Mouse (Mus musculus) forebrain, embryonic 14.5 days (tissue): ENCODE results near the gene Tmem120a. TPM values are rescaled to one million over a fixed set of nuclear protein-coding genes. Genes with fewer than 3 reads are reported as not detected.
A peak's percentile ranks its signal among the peaks of the same experiment; 100 is the strongest.

Experiments used
- ATAC-seq: fragments of 200-750 bp; cut with Nextera tagmentation; 2 replicates; pipeline ENCODE4 v1.8.0; 2017; ENCODE audit warnings: mild to moderate bottlenecking, moderate library complexity
- DNase-seq: peaks from one replicate; pipeline ENCODE4 v3.0.0-alpha.2; 2015; ENCODE audit warnings: low spot score
- H3K27ac ChIP-seq: fragments of 300-500 bp; sonication (generic); 2 replicates; pipeline ENCODE4 v1.5.1; 2014; ENCODE audit warnings: low read depth, mild to moderate bottlenecking, control low read depth, low read length, moderate library complexity
- H3K27me3 ChIP-seq: fragments of 300-500 bp; sonication (generic); replicated peaks from 2 replicates; pipeline ENCODE4 v1.6.1; 2014; ENCODE audit warnings: low read length, control low read depth, mixed read lengths; ENCODE audit not compliant: control insufficient read depth, insufficient read depth
- H3K36me3 ChIP-seq: fragments of 300-500 bp; sonication (generic); 2 replicates; pipeline ENCODE4 v1.6.1; 2014; ENCODE audit warnings: low read length, control low read depth; ENCODE audit not compliant: control insufficient read depth, insufficient read depth
- H3K4me1 ChIP-seq: fragments of 300-500 bp; sonication (generic); 2 replicates; pipeline ENCODE4 v1.6.1; 2014; ENCODE audit warnings: antibody characterized with exemption, low read length, control low read depth; ENCODE audit not compliant: control insufficient read depth, insufficient read depth
- H3K4me2 ChIP-seq: fragments of 300-500 bp; sonication (generic); 2 replicates; pipeline ENCODE4 v1.6.1; 2014; ENCODE audit warnings: mild to moderate bottlenecking, control low read depth, low read length
- H3K4me3 ChIP-seq: fragments of 300-500 bp; sonication (generic); 2 replicates; pipeline ENCODE4 v1.5.1; 2014; ENCODE audit warnings: low read depth, low read length, control low read depth
- H3K9ac ChIP-seq: fragments of 300-500 bp; sonication (generic); 2 replicates; pipeline ENCODE4 v1.6.1; 2014; ENCODE audit warnings: mild to moderate bottlenecking, low read length, control low read depth, moderate library complexity
- H3K9me3 ChIP-seq: fragments of 300-500 bp; sonication (generic); replicated peaks from 2 replicates; pipeline ENCODE4 v1.6.1; 2016; ENCODE audit warnings: low read length, control low read depth, mixed read lengths; ENCODE audit not compliant: control insufficient read depth
- WGBS: fragments of 180-500 bp; shearing (Covaris S2); extraction: QIAGEN DNeasy Blood & Tissue Kit; methylation state at CpG from one replicate; pipeline ENCODE4 v1.1.7; 2014; 5-methylcytosine and 5-hydroxymethylcytosine counted together
- polyA plus RNA-seq: library from polyadenylated mRNA; unstranded; fragments of >200 nt; fragmentation: Nextera tagmentation; extraction: Ambion mirVana; gene quantifications from 2 replicates; pipeline ENCODE4 v1.2.1, GENCODE M21; 2014

The Tmem120a gene
- polyA plus RNA-seq, 1 experiment from 2014 or later: 80.1 TPM

- no peaks in the 10 kb centered on the region for H3K27me3 ChIP-seq
- H3K36me3 ChIP-seq: no peaks in the 10 kb centered on the region
- 3% methylated on average over 7 of the region's 7 CpGs for WGBS
- H3K9me3 ChIP-seq: no peaks in the 10 kb centered on the region
- H3K4me2 ChIP-seq: no peak overlapping the region
- no peak overlapping the region for H3K9ac ChIP-seq
- H3K4me3 ChIP-seq: no peak overlapping the region
- DNase-seq (peak; percentile 90), ATAC-seq (0 out of 2 replicates have a peak, but pooled peaks have one; percentile 23)
- no peaks in the 10 kb centered on the region for H3K4me1 ChIP-seq
- no peak overlapping the region for H3K27ac ChIP-seq
Measured at GRCm38 (mm10) chr5:135763526-135763925, 19.3 kb upstream of the Tmem120a start.

GRCm38 (mm10) chr5:135761881-135762280 is 17.6 kb upstream of the Tmem120a start:
- H3K27me3 ChIP-seq: no peaks in the 10 kb centered on the region
- no peak overlapping the region for H3K4me2 ChIP-seq
- no peak overlapping the region for H3K9ac ChIP-seq
- H3K9me3 ChIP-seq: no peaks in the 10 kb centered on the region
- no peaks in the 10 kb centered on the region for H3K36me3 ChIP-seq
- H3K4me3 ChIP-seq: no peak overlapping the region
- ATAC-seq (no peak), DNase-seq (no peak)
- no peak overlapping the region for H3K27ac ChIP-seq
- WGBS: 86% methylated on average over 3 of the region's 3 CpGs
- no peaks in the 10 kb centered on the region for H3K4me1 ChIP-seq

- Histone ChIP-seq H3K36me3 (no peaks in the 10 kb centered on the region), H3K9ac (no peak overlapping the region), H3K9me3 (no peaks in the 10 kb centered on the region), H3K27ac (no peak overlapping the region), H3K4me3 (no peak overlapping the region), H3K4me1 (no peaks in the 10 kb centered on the region), H3K4me2 (no peak overlapping the region), H3K27me3 (no peaks in the 10 kb centered on the region)
- 78% methylated on average over 2 of the region's 2 CpGs for WGBS
- DNase-seq (no peak), ATAC-seq (no peak)
Measured at GRCm38 (mm10) chr5:135751595-135751994, 7.3 kb upstream of the Tmem120a start.

GRCm38 (mm10) chr5:135751041-135751440 is 6.8 kb upstream of the Tmem120a start:
- Histone ChIP-seq H3K9me3 (no peaks in the 10 kb centered on the region), H3K36me3 (no peaks in the 10 kb centered on the region), H3K27ac (no peak overlapping the region), H3K4me2 (no peak overlapping the region), H3K4me3 (no peak overlapping the region), H3K9ac (no peak overlapping the region), H3K27me3 (no peaks in the 10 kb centered on the region), H3K4me1 (no peaks in the 10 kb centered on the region)
- 80% methylated on average over 1 of the region's 1 CpGs for WGBS
- DNase-seq: no peak
- no peak for ATAC-seq

GRCm38 (mm10) chr5:135744742-135745141 is 494 bp upstream of the Tmem120a start:
- 0 out of 2 replicates have a peak overlapping the region, but pooled peaks have one; percentile 5 for H3K27ac ChIP-seq
- 21% methylated on average over 12 of the region's 12 CpGs for WGBS
- peak overlapping the region; percentile 87 for H3K9ac ChIP-seq
- no peaks in the 10 kb centered on the region for H3K9me3 ChIP-seq
- ATAC-seq: 0 out of 2 replicates have a peak, but pooled peaks have one; percentile 6
- H3K4me2 ChIP-seq: peak overlapping the region; percentile 84
- no peaks in the 10 kb centered on the region for H3K27me3 ChIP-seq
- DNase-seq: no peak
- H3K4me1 ChIP-seq: peaks cover 7% of the 10 kb centered on the region
- H3K36me3 ChIP-seq: peaks cover 13% of the 10 kb centered on the region; the same call in 1 of the 2 replicates
- H3K4me3 ChIP-seq: peak overlapping the region; percentile 85

GRCm38 (mm10) chr5:135742941-135743740 is 1.1 kb downstream of the Tmem120a start:
- Histone ChIP-seq H3K4me1 (peaks cover 7% of the 10 kb centered on the region), H3K36me3 (peaks cover 17% of the 10 kb centered on the region; the same call in 1 of the 2 replicates), H3K9ac (peak overlapping the region; percentile 87), H3K4me2 (peak overlapping the region; percentile 84), H3K27me3 (no peaks in the 10 kb centered on the region), H3K4me3 (peak overlapping the region; percentile 85), H3K9me3 (no peaks in the 10 kb centered on the region), H3K27ac (no peak overlapping the region)
- WGBS: 22% methylated on average over 18 of the region's 18 CpGs
- ATAC-seq (peak; percentile 38; the same call in 1 of the 2 replicates), DNase-seq (peak; percentile 41)

GRCm38 (mm10) chr5:135742156-135742555 is 2.1 kb downstream of the Tmem120a start:
- 73% methylated on average over 10 of the region's 10 CpGs for WGBS
- no peak overlapping the region for H3K9ac ChIP-seq
- no peak for ATAC-seq
- no peaks in the 10 kb centered on the region for H3K9me3 ChIP-seq
- no peak overlapping the region for H3K4me3 ChIP-seq
- DNase-seq: no peak
- no peak overlapping the region for H3K27ac ChIP-seq
- no peaks in the 10 kb centered on the region for H3K27me3 ChIP-seq
- H3K4me1 ChIP-seq: peaks cover 7% of the 10 kb centered on the region
- H3K4me2 ChIP-seq: no peak overlapping the region
- H3K36me3 ChIP-seq: peaks cover 24% of the 10 kb centered on the region; the same call in 1 of the 2 replicates

- DNase-seq: no peak
Measured at GRCm38 (mm10) chr5:135738266-135738665, 6.0 kb downstream of the Tmem120a start.

GRCm38 (mm10) chr5:135737154-135737553 is 7.1 kb downstream of the Tmem120a start:
- DNase-seq: no peak
- 79% methylated on average over 7 of the region's 7 CpGs for WGBS
- Histone ChIP-seq H3K4me1 (no peaks in the 10 kb centered on the region), H3K4me2 (no peak overlapping the region), H3K27ac (no peak overlapping the region), H3K9me3 (no peaks in the 10 kb centered on the region), H3K27me3 (no peaks in the 10 kb centered on the region), H3K4me3 (no peak overlapping the region), H3K9ac (no peak overlapping the region), H3K36me3 (peaks cover 74% of the 10 kb centered on the region)
- no peak for ATAC-seq

More at GRCm38 (mm10) chr5:135738266-135738665, 6.0 kb downstream of the Tmem120a start:
- H3K27ac ChIP-seq: no peak overlapping the region
- no peaks in the 10 kb centered on the region for H3K9me3 ChIP-seq
- no peaks in the 10 kb centered on the region for H3K27me3 ChIP-seq
- WGBS: 32% methylated on average over 6 of the region's 6 CpGs
- H3K4me1 ChIP-seq: peaks cover 5% of the 10 kb centered on the region
- ATAC-seq: no peak
- H3K36me3 ChIP-seq: peaks cover 63% of the 10 kb centered on the region
- no peak overlapping the region for H3K9ac ChIP-seq
- no peak overlapping the region for H3K4me2 ChIP-seq
- H3K4me3 ChIP-seq: no peak overlapping the region
